Mouse (Mus musculus) forebrain, postnatal 0 days (tissue): ENCODE data around the gene Evl. TPM values are rescaled to one million over a fixed set of nuclear protein-coding genes. Genes with fewer than 3 reads are reported as not detected.

Experiments
- ATAC-seq: fragments of 200-750 bp; cut with Nextera tagmentation; 2 replicates; pipeline ENCODE4 v1.8.0; 2017; ENCODE audit warnings: mild to moderate bottlenecking, moderate library complexity
- DNase-seq: peaks from one replicate; pipeline ENCODE4 v3.0.0-alpha.2; 2015
- H3K27ac ChIP-seq: fragments of 300-500 bp; sonication (generic); 2 replicates; pipeline ENCODE4 v1.5.1; 2014; ENCODE audit warnings: low read depth, mild to moderate bottlenecking, antibody characterized with exemption, low read length, moderate library complexity, mixed read lengths
- H3K27me3 ChIP-seq: fragments of 300-500 bp; sonication (generic); 2 replicates; pipeline ENCODE4 v1.6.1; 2014; ENCODE audit warnings: mild to moderate bottlenecking, low read length, mixed read lengths; ENCODE audit not compliant: insufficient read depth
- H3K36me3 ChIP-seq: fragments of 300-500 bp; sonication (generic); 2 replicates; pipeline ENCODE4 v1.6.1; 2014; ENCODE audit warnings: mild to moderate bottlenecking, moderate library complexity; ENCODE audit not compliant: insufficient read depth
- H3K4me1 ChIP-seq: fragments of 300-500 bp; sonication (generic); 2 replicates; pipeline ENCODE4 v1.6.1; 2014; ENCODE audit warnings: antibody characterized with exemption; ENCODE audit not compliant: insufficient read depth
- H3K4me2 ChIP-seq: fragments of 300-500 bp; sonication (generic); 2 replicates; pipeline ENCODE4 v1.6.1; 2014; ENCODE audit warnings: low read depth, mild to moderate bottlenecking, moderate library complexity
- H3K4me3 ChIP-seq: fragments of 300-500 bp; sonication (generic); 2 replicates; pipeline ENCODE4 v1.5.1; 2014; ENCODE audit warnings: low read depth, low read length, mixed read lengths
- H3K9ac ChIP-seq: fragments of 300-500 bp; sonication (generic); 2 replicates; pipeline ENCODE4 v1.6.1; 2014; ENCODE audit warnings: mild to moderate bottlenecking
- H3K9me3 ChIP-seq: fragments of 300-500 bp; sonication (generic); 2 replicates; pipeline ENCODE4 v1.6.1; 2016; ENCODE audit warnings: low read length
- CTCF ChIP-seq: sonication (generic); IDR thresholded peaks from 2 replicates; pipeline ENCODE4 v1.5.1; 2016; ENCODE audit warnings: antibody characterized with exemption, control low read depth, low read depth
- WGBS: fragments of 180-500 bp; shearing (Covaris S2); extraction: QIAGEN DNeasy Blood & Tissue Kit; methylation state at CpG from one replicate; pipeline ENCODE4 v1.1.7; 2014; 5-methylcytosine and 5-hydroxymethylcytosine counted together
- polyA plus RNA-seq: library from polyadenylated mRNA; unstranded; fragments of >200 nt; fragmentation: Nextera tagmentation; extraction: Ambion mirVana; gene quantifications from 2 replicates; pipeline ENCODE4 v1.2.1, GENCODE M21; 2015
- total RNA-seq: library from RNA; depleted of rRNA; stranded (reverse); fragments of >200 nt; gene quantifications from 2 replicates; pipeline ENCODE4 v1.2.3, GENCODE M21; 2014

Evl gene
- total and polyA plus RNA-seq, 2 experiments from 2014 or later = 183 to 260 TPM

GRCm38 (mm10) chr12:108606321-108606720 is 51.8 kb downstream of the Evl start:
- peak overlapping the region; percentile 42 for H3K4me2 ChIP-seq
- no peaks in the 10 kb centered on the region for H3K9me3 ChIP-seq
- H3K9ac ChIP-seq = peak overlapping the region; percentile 52
- H3K4me3 ChIP-seq = peak overlapping the region; percentile 42
- ATAC-seq = peak; percentile 14
- no peaks in the 10 kb centered on the region for H3K27me3 ChIP-seq
- peak overlapping the region; percentile 85 for H3K27ac ChIP-seq
- no peak for TF ChIP-seq CTCF
- WGBS = 13% methylated on average over 7 of the region's 7 CpGs
- no peaks in the 10 kb centered on the region for H3K36me3 ChIP-seq
- DNase-seq = peak; percentile 64
- peaks cover 33% of the 10 kb centered on the region for H3K4me1 ChIP-seq

- peaks cover 28% of the 10 kb centered on the region for H3K4me1 ChIP-seq
- H3K9ac ChIP-seq = no peak overlapping the region
- WGBS = 89% methylated on average over 3 of the region's 3 CpGs
- H3K36me3 ChIP-seq = no peaks in the 10 kb centered on the region
- DNase-seq = no peak
- TF ChIP-seq CTCF = no peak
- H3K27me3 ChIP-seq = no peaks in the 10 kb centered on the region
- no peak overlapping the region for H3K4me3 ChIP-seq
- H3K4me2 ChIP-seq = no peak overlapping the region
- H3K27ac ChIP-seq = no peak overlapping the region
- no peaks in the 10 kb centered on the region for H3K9me3 ChIP-seq
- ATAC-seq = no peak
Measured at GRCm38 (mm10) chr12:108609446-108609845, 54.9 kb downstream of the Evl start.

GRCm38 (mm10) chr12:108610255-108610654 is 55.7 kb downstream of the Evl start:
- H3K36me3 ChIP-seq = no peaks in the 10 kb centered on the region
- 89% methylated on average over 4 of the region's 4 CpGs for WGBS
- ATAC-seq (no peak), DNase-seq (no peak)
- no peak for TF ChIP-seq CTCF
- peaks cover 20% of the 10 kb centered on the region; the same call in 1 of the 2 replicates for H3K4me1 ChIP-seq
- H3K9ac ChIP-seq = no peak overlapping the region
- H3K27ac ChIP-seq = no peak overlapping the region
- H3K27me3 ChIP-seq = no peaks in the 10 kb centered on the region
- no peak overlapping the region for H3K4me3 ChIP-seq
- no peaks in the 10 kb centered on the region for H3K9me3 ChIP-seq
- no peak overlapping the region for H3K4me2 ChIP-seq

GRCm38 (mm10) chr12:108613081-108613480 is 58.6 kb downstream of the Evl start:
- no peak for DNase-seq
- Histone ChIP-seq H3K27ac (no peak overlapping the region), H3K9me3 (no peaks in the 10 kb centered on the region), H3K4me1 (peaks cover under 1% of the 10 kb centered on the region; the same call in 1 of the 2 replicates), H3K4me3 (no peak overlapping the region), H3K36me3 (no peaks in the 10 kb centered on the region), H3K27me3 (no peaks in the 10 kb centered on the region), H3K4me2 (no peak overlapping the region), H3K9ac (no peak overlapping the region)
- WGBS = 52% methylated on average over 3 of the region's 3 CpGs
- peak; percentile 57 for TF ChIP-seq CTCF
- no peak for ATAC-seq

GRCm38 (mm10) chr12:108617511-108617910 is 63.0 kb downstream of the Evl start:
- H3K4me1 ChIP-seq = no peaks in the 10 kb centered on the region
- H3K27ac ChIP-seq = no peak overlapping the region
- ATAC-seq = no peak
- H3K36me3 ChIP-seq = no peaks in the 10 kb centered on the region
- H3K4me3 ChIP-seq = no peak overlapping the region
- DNase-seq = no peak
- H3K9me3 ChIP-seq = no peaks in the 10 kb centered on the region
- H3K4me2 ChIP-seq = no peak overlapping the region
- H3K9ac ChIP-seq = no peak overlapping the region
- 83% methylated on average over 7 of the region's 7 CpGs for WGBS
- no peaks in the 10 kb centered on the region for H3K27me3 ChIP-seq
- TF ChIP-seq CTCF = no peak

DNA sequence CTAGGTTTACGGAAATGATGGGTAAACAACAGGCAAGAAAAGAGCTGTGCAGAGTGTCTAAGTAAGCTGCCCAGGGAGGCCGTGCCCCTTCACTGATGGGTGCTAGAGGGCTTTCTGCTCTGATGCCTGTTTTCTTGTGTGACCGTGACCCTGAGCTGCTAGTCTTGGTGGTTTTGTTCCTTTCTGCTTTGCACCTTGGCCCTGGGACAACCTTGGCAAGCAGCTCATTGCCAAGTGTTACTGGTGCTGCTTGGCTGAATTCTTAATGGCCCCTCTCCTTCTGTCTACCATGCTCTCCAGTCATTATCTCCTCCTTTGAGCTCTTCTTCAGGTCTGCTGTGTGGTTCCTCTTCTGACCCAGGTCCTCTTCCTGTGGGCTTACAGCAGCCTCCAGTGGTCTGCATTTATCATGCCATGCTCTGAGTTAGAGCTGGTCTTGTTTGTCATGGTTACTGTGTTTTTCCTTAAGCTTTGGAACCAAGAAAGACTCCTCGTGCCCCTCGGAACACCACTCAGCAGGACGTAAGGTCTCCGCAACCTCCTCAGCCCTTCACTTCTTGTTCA is 65.4 kb downstream of the Evl start:
- no peak for DNase-seq

DNA sequence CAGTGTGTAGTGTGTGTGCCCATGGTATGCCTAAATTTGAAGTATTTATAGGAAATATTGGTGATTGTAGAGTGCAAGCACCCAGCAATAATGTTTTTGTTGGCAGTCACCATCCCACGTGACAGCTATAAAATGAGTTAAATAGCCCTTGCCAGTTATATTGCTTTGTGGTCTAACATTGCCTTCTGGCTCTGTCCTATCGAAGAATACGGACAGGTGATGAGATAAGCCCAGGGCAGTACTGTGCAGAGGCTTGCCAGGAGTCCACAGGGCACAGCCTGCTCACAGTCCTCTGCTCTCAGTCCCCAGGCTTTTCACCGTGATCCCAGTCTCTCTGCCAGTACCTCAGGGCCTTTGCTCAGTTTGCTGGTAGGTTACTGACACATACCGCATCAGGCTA is 67.9 kb downstream of the Evl start:
- ATAC-seq (no peak), DNase-seq (no peak)
- no peaks in the 10 kb centered on the region for H3K9me3 ChIP-seq
- no peak overlapping the region for H3K4me3 ChIP-seq
- no peak overlapping the region for H3K27ac ChIP-seq
- peaks cover 4% of the 10 kb centered on the region; the same call in 1 of the 2 replicates for H3K36me3 ChIP-seq
- WGBS = 70% methylated on average over 5 of the region's 5 CpGs
- H3K4me2 ChIP-seq = no peak overlapping the region
- H3K9ac ChIP-seq = no peak overlapping the region
- peaks cover 6% of the 10 kb centered on the region; the same call in 1 of the 2 replicates for H3K4me1 ChIP-seq
- no peaks in the 10 kb centered on the region for H3K27me3 ChIP-seq
- no peak for TF ChIP-seq CTCF

More for the DNA sequence above, 65.4 kb downstream of the Evl start:
- no peak overlapping the region for H3K9ac ChIP-seq
- no peak overlapping the region for H3K4me2 ChIP-seq
- ATAC-seq = peak; percentile 32; the same call in 1 of the 2 replicates
- peaks cover 4% of the 10 kb centered on the region; the same call in 1 of the 2 replicates for H3K36me3 ChIP-seq
- H3K27me3 ChIP-seq = no peaks in the 10 kb centered on the region
- no peaks in the 10 kb centered on the region; the same call in 1 of the 2 replicates for H3K4me1 ChIP-seq
- H3K4me3 ChIP-seq = no peak overlapping the region
- no peak overlapping the region for H3K27ac ChIP-seq
- WGBS = 89% methylated on average over 7 of the region's 7 CpGs
- no peaks in the 10 kb centered on the region for H3K9me3 ChIP-seq
- TF ChIP-seq CTCF = no peak
